Mouse (Mus musculus) small intestine, adult 2 months (tissue): ENCODE data around the gene Ppm1h.

Source experiments
- CTCF ChIP-seq: fragments of 200-500 bp; IDR thresholded peaks from 2 replicates; pipeline ENCODE4 v1.5.1; 2012; ENCODE audit warnings: low read depth, mild to moderate bottlenecking, control low read depth, inconsistent platforms, low read length, moderate library complexity, mixed read lengths; ENCODE audit not compliant: insufficient replicate concordance, insufficient read length; ENCODE audit errors: extremely low read depth
- POLR2A ChIP-seq: fragments of 200-500 bp; IDR thresholded peaks from 2 replicates; pipeline ENCODE4 v1.6.1; 2012; ENCODE audit warnings: low read depth, mild to moderate bottlenecking, control low read depth, inconsistent platforms, low read length, moderate library complexity

GRCm38 (mm10) chr10:122777939-122778655 is 99.5 kb downstream of the Ppm1h start:
- TF ChIP-seq CTCF (no peak), POLR2A (no peak)
